Mouse (Mus musculus): ENCODE results near the gene Mta3. TPM values are rescaled to one million over a fixed set of nuclear protein-coding genes. Genes with fewer than 3 reads are reported as not detected.
A peak's percentile ranks its signal among the peaks of the same experiment; 100 is the strongest.
"Not testable (repeated sequence)": the region's sequence is repeated elsewhere in the genome, so short reads cannot be mapped to it uniquely, and the experiment has no call there.

Gene Mta3
- polyA plus RNA-seq, 1 experiment from 2014 or later, result 42.5 TPM

DNA sequence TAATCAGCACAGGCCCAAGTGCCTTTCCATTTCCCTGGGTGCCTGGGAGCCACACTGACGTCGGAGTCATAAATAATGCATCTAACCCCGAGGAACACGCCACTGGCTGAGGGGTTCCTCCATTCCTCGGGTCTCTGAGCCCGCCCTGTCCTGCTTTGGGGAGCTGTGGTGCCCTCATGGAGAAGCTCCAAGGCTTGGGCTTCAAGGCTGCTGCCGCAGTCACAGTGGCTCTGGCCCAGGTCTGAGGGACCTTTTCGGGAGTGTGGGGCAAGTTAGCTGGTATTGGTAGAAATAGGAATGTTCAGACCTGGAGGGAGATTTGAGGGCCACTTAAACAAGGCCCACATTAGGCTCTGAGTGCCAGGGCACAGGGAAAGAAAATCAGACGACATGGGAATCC is 12.0 kb upstream of the Mta3 start:
- ATAC-seq, result no peak
- Histone ChIP-seq H3K4me2 (replicated peaks) (no peak overlapping the region), H3K27ac (no peak overlapping the region), H3K4me3 (replicated peaks) (no peak overlapping the region), H3K9ac (no peak overlapping the region), H3K36me3 (no peaks in the 10 kb centered on the region), H3K27me3 (replicated peaks) (no peaks in the 10 kb centered on the region), H3K9me3 (no peaks in the 10 kb centered on the region), H3K4me1 (replicated peaks) (0 out of 2 replicates have a peak, but pooled peaks cover 2% of the 10 kb centered on the region)
- 47% methylated on average over 9 of the region's 9 CpGs for WGBS

DNA sequence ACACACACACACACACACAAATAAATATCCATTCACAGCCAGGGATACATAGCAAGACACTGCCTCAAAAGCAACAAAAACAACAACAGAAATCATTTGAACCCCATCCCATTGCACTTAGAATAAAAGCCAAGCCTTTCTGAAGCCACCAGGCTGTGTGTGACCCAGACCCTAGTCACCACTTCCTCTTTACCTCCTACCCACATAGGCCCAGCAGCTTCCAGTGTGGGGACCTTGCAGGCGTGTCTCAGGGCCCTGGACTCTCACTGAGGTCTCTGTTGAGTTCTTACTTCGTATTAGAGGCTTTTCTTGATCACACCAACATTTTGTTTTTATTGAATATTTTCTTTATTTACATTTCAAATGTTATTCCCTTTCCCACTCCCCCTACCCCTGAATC is 10.2 kb upstream of the Mta3 start:
- no peak for ATAC-seq
- H3K36me3 ChIP-seq, result no peaks in the 10 kb centered on the region
- WGBS, result 85% methylated on average over 2 of the region's 2 CpGs

GRCm38 (mm10) chr17:83699062-83699724 is 6.8 kb upstream of the Mta3 start:
- WGBS, result 66% methylated on average over 8 of the region's 8 CpGs
- peak overlapping the region; percentile 60 for H3K27ac ChIP-seq
- ATAC-seq, result peak; percentile 94

More for the DNA sequence above, 10.2 kb upstream of the Mta3 start:
- 0 out of 2 replicates have a peak, but pooled peaks cover 2% of the 10 kb centered on the region for H3K4me1 ChIP-seq (replicated peaks)
- H3K9ac ChIP-seq, result no peak overlapping the region
- H3K4me3 ChIP-seq (replicated peaks), result no peak overlapping the region
- no peak overlapping the region for H3K4me2 ChIP-seq (replicated peaks)
- no peak overlapping the region for H3K27ac ChIP-seq
- no peaks in the 10 kb centered on the region for H3K9me3 ChIP-seq
- no peaks in the 10 kb centered on the region for H3K27me3 ChIP-seq (replicated peaks)

DNA sequence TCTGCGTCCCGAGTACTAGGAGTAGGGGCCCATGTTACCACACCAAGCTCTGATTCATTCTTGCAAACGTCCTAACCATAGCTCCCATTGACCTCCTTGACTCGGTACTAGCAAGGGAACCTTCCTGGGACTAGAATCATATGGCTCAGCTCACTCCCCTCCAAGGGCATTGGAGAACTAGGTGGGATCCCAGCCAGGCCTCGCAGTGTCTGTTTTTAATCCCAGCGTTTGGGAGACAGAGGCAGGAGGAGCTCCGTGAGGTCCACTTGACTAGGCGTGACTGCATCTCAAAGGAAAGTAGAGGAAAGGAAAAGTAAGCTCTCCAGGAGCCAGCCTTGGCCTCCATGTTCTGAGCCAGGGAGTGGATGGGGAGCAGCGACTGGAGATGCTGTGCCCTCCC is 5.8 kb upstream of the Mta3 start:
- H3K9ac ChIP-seq, result no peak overlapping the region
- H3K4me3 ChIP-seq (replicated peaks), result no peak overlapping the region
- WGBS, result 79% methylated on average over 9 of the region's 9 CpGs
- no peaks in the 10 kb centered on the region for H3K4me1 ChIP-seq (replicated peaks)
- no peak overlapping the region for H3K27ac ChIP-seq
- H3K4me2 ChIP-seq (replicated peaks), result no peak overlapping the region
- H3K36me3 ChIP-seq, result no peaks in the 10 kb centered on the region
- H3K9me3 ChIP-seq, result no peaks in the 10 kb centered on the region
- no peaks in the 10 kb centered on the region for H3K27me3 ChIP-seq (replicated peaks)
- ATAC-seq, result no peak

More at GRCm38 (mm10) chr17:83699062-83699724, 6.8 kb upstream of the Mta3 start:
- Histone ChIP-seq H3K4me1 (replicated peaks) (no peaks in the 10 kb centered on the region), H3K36me3 (no peaks in the 10 kb centered on the region), H3K9ac (no peak overlapping the region), H3K9me3 (no peaks in the 10 kb centered on the region), H3K4me3 (replicated peaks) (no peak overlapping the region), H3K4me2 (replicated peaks) (no peak overlapping the region), H3K27me3 (replicated peaks) (no peaks in the 10 kb centered on the region)

GRCm38 (mm10) chr17:83704469-83704868 is 1.5 kb upstream of the Mta3 start:
- peaks cover 12% of the 10 kb centered on the region; the same call in 1 of the 2 replicates for H3K4me1 ChIP-seq (replicated peaks)
- no peak overlapping the region for H3K27ac ChIP-seq
- no peak overlapping the region for H3K4me3 ChIP-seq (replicated peaks)
- 86% methylated on average over 5 of the region's 5 CpGs for WGBS
- H3K9me3 ChIP-seq, result no peaks in the 10 kb centered on the region
- no peaks in the 10 kb centered on the region for H3K36me3 ChIP-seq
- H3K27me3 ChIP-seq (replicated peaks), result no peaks in the 10 kb centered on the region
- H3K4me2 ChIP-seq (replicated peaks), result no peak overlapping the region
- no peak for ATAC-seq
- no peak overlapping the region for H3K9ac ChIP-seq

GRCm38 (mm10) chr17:83705352-83706115 is 429 bp upstream of the Mta3 start:
- H3K27ac ChIP-seq, result peak overlapping the region; percentile 96
- peak; percentile 80 for ATAC-seq
- H3K4me3 ChIP-seq (replicated peaks), result peak overlapping the region; percentile 81
- no peaks in the 10 kb centered on the region for H3K9me3 ChIP-seq
- WGBS, result 5% methylated on average over 31 of the region's 38 CpGs
- peak overlapping the region; percentile 91 for H3K9ac ChIP-seq
- peaks cover 12% of the 10 kb centered on the region; the same call in 1 of the 2 replicates for H3K4me1 ChIP-seq (replicated peaks)
- peak overlapping the region; percentile 92 for H3K4me2 ChIP-seq (replicated peaks)
- H3K36me3 ChIP-seq, result no peaks in the 10 kb centered on the region
- H3K27me3 ChIP-seq (replicated peaks), result no peaks in the 10 kb centered on the region

DNA sequence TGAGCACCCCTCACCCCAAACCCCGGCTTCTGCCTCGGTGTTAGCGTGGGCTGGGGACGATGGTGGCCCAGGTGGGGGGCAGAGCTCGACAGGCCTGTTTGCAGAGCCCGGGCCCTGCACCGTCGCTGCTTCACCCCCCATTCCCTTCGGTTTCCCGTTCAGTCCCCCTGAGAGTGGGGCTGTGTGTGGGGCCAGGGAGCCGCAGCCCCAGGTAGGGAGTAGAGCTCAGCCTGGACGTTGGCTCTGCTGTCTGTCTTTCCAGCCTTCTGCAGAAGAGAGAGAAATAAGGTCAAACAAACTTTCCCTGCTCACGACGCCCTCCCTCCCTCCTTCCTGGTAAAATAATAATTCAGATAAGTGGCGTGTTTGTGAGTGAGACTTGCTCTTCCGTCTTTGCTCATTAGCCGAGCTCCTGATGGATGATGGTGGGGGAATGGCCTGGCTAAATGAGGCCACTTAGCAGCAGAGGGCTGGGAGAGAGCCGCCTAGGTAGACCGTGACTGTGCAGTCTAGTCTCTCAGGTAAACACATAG is 697 bp downstream of the Mta3 start:
- H3K4me1 ChIP-seq (replicated peaks), result peaks cover 12% of the 10 kb centered on the region; the same call in 1 of the 2 replicates
- H3K36me3 ChIP-seq, result no peaks in the 10 kb centered on the region
- peak overlapping the region; percentile 92 for H3K4me2 ChIP-seq (replicated peaks)
- H3K9ac ChIP-seq, result peak overlapping the region; percentile 91
- peak; percentile 81 for ATAC-seq
- H3K27me3 ChIP-seq (replicated peaks), result no peaks in the 10 kb centered on the region
- no peaks in the 10 kb centered on the region for H3K9me3 ChIP-seq
- under 1% methylated on average over 19 of the region's 19 CpGs for WGBS
- H3K27ac ChIP-seq, result peak overlapping the region; percentile 96
- H3K4me3 ChIP-seq (replicated peaks), result peak overlapping the region; percentile 81

DNA sequence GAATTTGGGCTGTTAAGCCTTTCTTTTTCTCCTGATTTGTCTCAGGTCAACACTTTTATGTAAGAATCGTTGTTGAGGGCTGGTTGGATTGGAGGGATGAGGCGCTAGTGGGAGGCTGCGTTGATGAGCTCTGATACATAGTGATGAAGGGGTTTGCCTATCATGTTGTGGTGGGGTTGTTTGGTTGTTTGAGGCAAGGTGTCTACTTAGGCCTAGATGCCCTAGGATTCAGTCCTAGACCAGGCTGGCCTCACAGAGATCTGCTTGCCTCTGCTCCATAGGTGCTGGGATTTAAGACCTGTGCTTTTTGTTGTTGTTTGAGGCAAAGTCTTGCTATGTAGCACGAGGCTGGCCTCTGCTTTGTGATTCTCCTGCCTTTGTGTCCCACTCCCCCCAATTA is 1.4 kb downstream of the Mta3 start:
- Histone ChIP-seq H3K27me3 (replicated peaks) (no peaks in the 10 kb centered on the region), H3K27ac (no peak overlapping the region), H3K4me2 (replicated peaks) (peak overlapping the region; percentile 92), H3K4me3 (replicated peaks) (0 out of 2 replicates have a peak overlapping the region, but pooled peaks have one; percentile 81), H3K9me3 (no peaks in the 10 kb centered on the region), H3K36me3 (no peaks in the 10 kb centered on the region), H3K4me1 (replicated peaks) (peaks cover 12% of the 10 kb centered on the region; the same call in 1 of the 2 replicates), H3K9ac (no peak overlapping the region)
- 80% methylated on average over 4 of the region's 4 CpGs for WGBS
- no peak for ATAC-seq

DNA sequence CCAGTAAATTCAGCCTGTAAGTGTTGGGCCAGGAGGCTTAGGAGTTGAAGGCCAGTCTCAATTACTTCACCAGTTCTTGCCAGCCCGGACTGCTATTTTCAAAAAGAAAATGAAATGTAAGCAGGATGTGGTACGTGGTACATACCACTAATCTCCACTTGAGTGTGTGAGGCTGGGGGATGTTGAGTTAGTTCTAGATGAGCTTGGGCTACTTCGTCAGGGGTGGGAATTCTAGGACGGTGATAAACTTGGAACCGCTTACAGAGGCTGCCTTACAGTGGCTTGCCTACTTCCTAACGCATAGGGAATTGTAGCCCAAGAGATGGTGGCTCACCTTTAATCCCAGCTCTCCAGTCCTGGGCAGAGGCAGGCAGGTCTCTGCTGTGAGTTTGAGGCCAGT is 1.9 kb downstream of the Mta3 start:
- no peaks in the 10 kb centered on the region for H3K27me3 ChIP-seq (replicated peaks)
- no peaks in the 10 kb centered on the region for H3K9me3 ChIP-seq
- no peaks in the 10 kb centered on the region for H3K36me3 ChIP-seq
- no peak overlapping the region for H3K4me3 ChIP-seq (replicated peaks)
- H3K4me2 ChIP-seq (replicated peaks), result no peak overlapping the region
- no peak overlapping the region for H3K9ac ChIP-seq
- no peak for ATAC-seq
- no peak overlapping the region for H3K27ac ChIP-seq
- H3K4me1 ChIP-seq (replicated peaks), result peaks cover 12% of the 10 kb centered on the region; the same call in 1 of the 2 replicates
- WGBS, result 88% methylated on average over 6 of the region's 6 CpGs

GRCm38 (mm10) chr17:83708256-83708655 is 2.3 kb downstream of the Mta3 start:
- no peak for ATAC-seq
- Histone ChIP-seq H3K27ac (no peak overlapping the region), H3K9ac (no peak overlapping the region), H3K4me3 (replicated peaks) (no peak overlapping the region), H3K9me3 (no peaks in the 10 kb centered on the region), H3K27me3 (replicated peaks) (no peaks in the 10 kb centered on the region), H3K4me2 (replicated peaks) (no peak overlapping the region), H3K4me1 (replicated peaks) (peaks cover 12% of the 10 kb centered on the region; the same call in 1 of the 2 replicates), H3K36me3 (no peaks in the 10 kb centered on the region)
- WGBS, result 80% methylated on average over 10 of the region's 10 CpGs

- H3K4me1 ChIP-seq (replicated peaks), result peaks cover 12% of the 10 kb centered on the region; the same call in 1 of the 2 replicates
- H3K27me3 ChIP-seq (replicated peaks), result no peaks in the 10 kb centered on the region
- H3K4me2 ChIP-seq (replicated peaks), result no peak overlapping the region
- no peak overlapping the region for H3K4me3 ChIP-seq (replicated peaks)
- 85% methylated on average over 6 of the region's 6 CpGs for WGBS
- no peak overlapping the region for H3K9ac ChIP-seq
- H3K27ac ChIP-seq, result no peak overlapping the region
- H3K9me3 ChIP-seq, result no peaks in the 10 kb centered on the region
- no peaks in the 10 kb centered on the region for H3K36me3 ChIP-seq
- no peak for ATAC-seq
Observed at GRCm38 (mm10) chr17:83708891-83709290, 2.9 kb downstream of the Mta3 start.

- not testable (repeated sequence) for H3K36me3 ChIP-seq; H3K4me3 ChIP-seq (replicated peaks); H3K4me2 ChIP-seq (replicated peaks); H3K27ac ChIP-seq; H3K27me3 ChIP-seq (replicated peaks); H3K9me3 ChIP-seq; ATAC-seq; H3K9ac ChIP-seq
- 87% methylated on average over 3 of the region's 3 CpGs for WGBS
- H3K4me1 ChIP-seq (replicated peaks), result peaks cover 12% of the 10 kb centered on the region; the same call in 1 of the 2 replicates
Observed at GRCm38 (mm10) chr17:83709517-83709916, 3.6 kb downstream of the Mta3 start.

Data from intestine, embryonic 15.5 days (tissue).